Mouse (Mus musculus) left cerebral cortex, adult 6 months (tissue): ENCODE data around the gene Hist1h4c. TPM values are rescaled to one million over a fixed set of nuclear protein-coding genes. Genes with fewer than 3 reads are reported as not detected.

Source experiments
- long read RNA-seq, 2 experiments: library from polyadenylated mRNA; unstranded; transcript quantifications; one replicate each; pipeline ENCODE4 v2.0.0; 2019 to 2020
- polyA plus RNA-seq: library from polyadenylated mRNA; unstranded; fragments of <200 nt; fragmentation: Nextera tagmentation; gene quantifications from 2 replicates; pipeline ENCODE4 v1.2.3, GENCODE M21; 2021

Gene Hist1h4c
- polyA plus RNA-seq: 2.1 and 4.0 TPM in 2 replicates
- long read RNA-seq, experiment 1, partial matches to known transcripts: 0 of 4 reads
- long read RNA-seq, experiment 1, other reads (novel, unspliced or antisense): 0 of 4 reads
- long read RNA-seq, experiment 2, partial matches to known transcripts: 0 of 1 reads
- long read RNA-seq, experiment 2, other reads (novel, unspliced or antisense): 0 of 1 reads

DNA sequence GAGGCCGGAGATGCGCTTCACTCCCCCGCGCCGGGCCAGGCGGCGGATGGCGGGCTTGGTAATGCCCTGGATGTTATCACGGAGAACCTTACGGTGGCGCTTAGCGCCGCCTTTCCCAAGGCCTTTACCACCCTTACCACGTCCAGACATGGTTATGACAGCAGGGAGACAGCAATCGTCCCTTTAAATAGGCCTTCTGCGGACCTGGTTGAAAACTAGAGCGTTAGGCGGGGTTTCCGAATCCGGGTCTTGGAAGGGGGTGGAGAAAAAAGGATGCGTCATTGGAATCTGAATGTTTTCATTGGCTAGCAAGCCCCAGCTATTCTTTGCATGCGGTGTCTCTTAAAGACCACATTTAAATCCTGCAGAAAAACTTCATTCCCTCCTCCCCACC is at the start of gene Hist1h4c:
Hist1h4c (minus strand) TSS at position 155 of the 394 bp plus-strand sequence.

DNA sequence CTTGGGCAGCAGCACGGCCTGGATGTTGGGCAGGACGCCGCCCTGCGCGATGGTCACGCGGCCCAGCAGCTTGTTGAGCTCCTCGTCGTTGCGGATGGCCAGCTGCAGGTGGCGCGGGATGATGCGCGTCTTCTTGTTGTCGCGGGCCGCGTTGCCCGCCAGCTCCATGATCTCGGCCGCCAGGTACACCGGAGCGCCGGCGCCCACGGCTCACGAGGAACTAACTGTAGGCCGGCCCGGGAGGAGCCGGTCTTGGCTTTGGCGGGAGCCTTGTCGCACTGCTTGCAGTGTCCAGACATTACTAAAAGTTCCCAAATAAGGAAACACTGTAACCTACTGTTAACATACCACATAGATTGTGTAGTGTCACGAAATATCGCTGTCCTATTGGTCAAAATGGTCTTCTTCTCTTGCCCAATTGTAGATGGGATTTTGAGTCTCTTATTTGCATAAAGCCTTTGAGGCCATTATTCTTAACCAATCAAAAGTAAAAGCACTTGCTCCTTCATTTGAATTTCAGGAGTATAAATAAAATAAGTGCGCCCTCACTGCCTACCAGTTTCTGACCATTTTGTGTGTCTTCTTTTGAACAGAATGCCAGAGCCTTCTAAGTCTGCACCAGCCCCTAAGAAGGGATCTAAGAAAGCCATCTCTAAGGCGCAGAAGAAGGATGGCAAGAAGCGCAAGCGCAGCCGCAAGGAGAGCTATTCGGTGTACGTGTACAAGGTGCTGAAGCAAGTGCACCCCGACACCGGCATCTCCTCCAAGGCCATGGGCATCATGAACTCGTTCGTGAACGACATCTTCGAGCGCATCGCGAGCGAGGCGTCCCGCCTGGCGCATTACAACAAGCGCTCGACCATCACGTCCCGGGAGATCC is 48.2 kb upstream of the Hist1h4c start, which contains the start of gene Hist1h2bb:
Hist1h2bb (plus strand) TSS at position 534 of the 880 bp plus-strand sequence.

DNA sequence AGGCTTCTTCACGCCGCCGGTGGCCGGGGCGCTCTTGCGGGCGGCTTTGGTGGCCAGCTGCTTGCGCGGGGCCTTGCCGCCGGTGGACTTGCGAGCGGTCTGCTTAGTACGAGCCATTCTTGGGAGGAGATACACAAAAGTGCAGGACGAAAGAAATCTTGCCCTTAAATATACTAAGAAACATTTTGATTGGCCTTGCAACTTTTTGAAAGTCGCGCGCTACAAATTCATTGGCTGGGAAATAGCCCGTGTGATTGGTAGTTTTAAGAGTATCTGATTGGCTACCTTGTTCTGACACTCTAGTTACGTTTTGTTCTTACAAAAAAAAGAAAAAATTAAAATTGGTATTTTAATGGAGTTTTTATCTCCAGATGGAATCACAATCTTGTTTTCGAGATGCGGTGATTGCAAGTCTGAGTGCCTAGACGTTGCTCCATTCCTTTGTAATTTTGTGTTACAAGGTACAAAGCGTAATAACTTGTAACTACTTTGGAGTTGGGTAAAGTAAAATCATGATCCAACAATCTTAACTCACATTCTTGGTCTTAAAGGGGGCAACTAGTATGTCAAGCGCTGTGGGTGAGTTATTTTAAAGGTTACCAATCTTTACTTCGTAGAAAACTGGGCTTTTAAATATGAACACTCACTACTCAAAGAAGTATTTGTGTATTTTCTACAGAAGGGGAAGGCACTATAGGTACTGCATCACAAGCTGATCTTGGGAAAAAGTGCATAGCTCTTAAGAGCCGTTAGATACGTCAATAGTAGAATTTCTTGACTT is 47.3 kb upstream of the Hist1h4c start, which contains the start of gene Hist1h3c:
Hist1h3c (minus strand) TSS at position 222 of the 781 bp plus-strand sequence.

DNA sequence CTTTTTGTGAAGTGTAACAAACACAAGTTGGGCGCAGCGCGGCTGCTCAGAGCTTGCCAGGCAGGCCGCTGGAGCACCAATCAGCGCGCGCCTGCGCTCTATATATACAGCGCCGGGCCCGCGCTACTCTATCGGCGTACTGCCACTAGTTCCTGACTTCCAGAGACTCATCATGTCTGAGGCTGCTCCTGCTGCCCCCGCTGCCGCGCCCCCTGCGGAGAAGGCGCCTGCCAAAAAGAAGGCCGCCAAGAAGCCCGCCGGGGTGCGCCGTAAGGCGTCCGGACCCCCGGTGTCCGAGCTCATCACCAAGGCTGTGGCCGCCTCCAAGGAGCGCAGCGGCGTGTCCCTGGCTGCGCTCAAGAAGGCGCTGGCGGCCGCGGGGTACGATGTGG is 40.4 kb upstream of the Hist1h4c start, which contains the start of gene Hist1h1c:
Hist1h1c (plus strand) TSS at position 132 of the 392 bp plus-strand sequence.

DNA sequence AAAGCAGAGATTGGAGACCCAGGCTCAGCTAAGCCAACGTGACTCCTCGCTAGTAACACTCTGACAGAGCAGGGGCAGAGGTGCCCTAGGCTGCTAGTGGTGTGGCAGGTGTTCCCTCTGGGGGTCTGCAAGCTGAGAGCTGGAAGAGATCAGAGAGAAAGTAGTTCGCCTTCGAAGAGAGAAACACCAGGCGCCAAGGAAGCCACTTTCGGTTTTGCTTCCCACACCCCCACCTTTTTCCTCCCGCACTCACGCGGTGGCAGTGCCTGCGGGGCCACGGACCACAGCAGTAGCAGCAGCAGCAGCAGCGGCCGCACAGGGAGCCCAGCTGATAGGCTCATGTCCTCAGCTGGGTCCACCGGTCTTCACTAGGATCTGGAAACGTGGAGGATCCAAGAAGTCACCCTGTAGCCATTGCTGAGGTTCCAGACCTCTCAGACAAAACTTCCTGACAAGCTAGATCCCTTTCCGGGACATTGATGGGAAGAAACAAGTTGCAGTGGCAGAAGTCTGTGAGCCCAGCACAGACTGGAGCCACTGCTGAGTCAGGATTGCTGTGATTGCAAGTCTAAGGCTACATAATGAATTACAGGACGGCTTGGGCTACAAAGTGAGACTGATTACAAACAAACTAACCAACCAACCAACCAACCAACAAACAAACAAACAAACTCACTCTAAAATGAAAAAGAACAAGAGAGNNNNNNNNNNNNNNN is 12.3 kb upstream of the Hist1h4c start, which contains the start of gene Hfe:
Hfe (minus strand) TSS at position 481 of the 716 bp plus-strand sequence.

DNA sequence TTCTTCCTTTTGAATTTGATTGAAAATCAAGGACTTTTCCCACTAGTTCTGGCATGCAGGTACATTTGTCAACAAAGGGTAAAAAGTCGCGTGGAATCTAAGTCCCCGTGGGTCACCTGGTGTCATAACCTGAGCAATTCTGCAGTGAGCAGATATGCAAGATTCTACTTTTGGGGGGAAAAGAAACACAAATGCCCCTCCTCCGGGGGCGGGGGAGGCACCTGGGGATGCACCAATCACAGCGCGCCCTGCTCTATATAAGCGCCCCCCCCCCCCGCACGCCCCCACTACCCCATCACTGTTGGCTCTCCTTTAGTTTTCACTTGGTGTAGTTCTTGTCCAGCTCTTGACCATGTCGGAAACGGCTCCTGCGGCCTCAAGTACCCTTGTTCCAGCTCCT is 2.7 kb downstream of the Hist1h4c start, which contains the start of gene Hist1h1t:
Hist1h1t (plus strand) TSS at position 301 of the 400 bp plus-strand sequence.

DNA sequence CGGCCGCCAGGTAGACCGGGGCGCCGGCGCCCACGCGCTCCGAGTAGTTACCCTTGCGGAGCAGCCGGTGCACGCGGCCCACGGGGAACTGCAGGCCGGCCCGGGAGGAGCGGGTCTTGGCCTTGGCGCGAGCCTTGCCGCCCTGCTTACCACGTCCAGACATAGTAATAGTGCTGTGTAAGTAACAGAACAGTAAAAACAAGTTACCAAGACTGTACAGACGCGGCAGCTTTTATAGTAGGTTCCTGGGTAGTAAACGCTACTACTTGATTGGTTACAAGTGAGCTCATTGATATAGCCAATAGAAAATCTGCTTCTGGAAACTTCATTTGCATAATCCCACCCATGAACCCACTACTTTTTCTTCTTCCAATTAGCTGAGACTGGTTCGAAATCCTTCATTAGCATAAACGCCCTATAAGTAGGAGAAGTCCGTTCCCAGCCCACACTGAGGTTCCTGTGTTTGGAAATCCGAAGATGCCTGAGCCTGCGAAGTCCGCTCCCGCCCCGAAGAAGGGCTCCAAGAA is 14.4 kb downstream of the Hist1h4c start, which contains the start of the genes Hist1h2ac and Hist1h2bc:
Hist1h2ac (minus strand) TSS at position 194 of the 527 bp plus-strand sequence.
Hist1h2bc (plus strand) TSS at position 445 of the 527 bp plus-strand sequence.

Other genes starting within 250 kb of the Hist1h4c start
- gene Btn1a1, start 232.6 kb downstream of the Hist1h4c start, polyA plus RNA-seq: 0.03 TPM in 1 of 2 replicates, not detected in the other
- 0.49 and 0.70 TPM in 2 replicates for gene Btn2a2, start 209.6 kb downstream of the Hist1h4c start, polyA plus RNA-seq
- gene Hist1h4h, start 167.4 kb downstream of the Hist1h4c start, polyA plus RNA-seq: 37.4 and 58.8 TPM in 2 replicates
- gene Hist1h2af, start 164.5 kb downstream of the Hist1h4c start, polyA plus RNA-seq: 0.54 TPM in 1 of 2 replicates, not detected in the other
- not detected in 2 replicates for gene Hist1h3g, start 163.0 kb downstream of the Hist1h4c start, polyA plus RNA-seq
- 0.20 and 0.25 TPM in 2 replicates for gene Hist1h2bh, start 155.1 kb downstream of the Hist1h4c start, polyA plus RNA-seq
- 0.13 and 0.29 TPM in 2 replicates for gene Hist1h3f, start 154.4 kb downstream of the Hist1h4c start, polyA plus RNA-seq
- not detected in 2 replicates for gene Hist1h4f, start 146.8 kb downstream of the Hist1h4c start, polyA plus RNA-seq
- gene Hist1h1d, start 145.2 kb downstream of the Hist1h4c start, polyA plus RNA-seq: 0.02 and 0.05 TPM in 2 replicates
- gene Hist1h3e, start 136.1 kb downstream of the Hist1h4c start, polyA plus RNA-seq: 0.88 and 1.3 TPM in 2 replicates
- gene Hist1h2ae, start 127.2 kb downstream of the Hist1h4c start, polyA plus RNA-seq: 4.0 and 7.7 TPM in 2 replicates
- 1.3 and 2.6 TPM in 2 replicates for gene Hist1h2bg, start 127.1 kb downstream of the Hist1h4c start, polyA plus RNA-seq
- 0.73 TPM in 1 of 2 replicates, not detected in the other for gene Hist1h2bf, start 124.3 kb downstream of the Hist1h4c start, polyA plus RNA-seq
- gene Hist1h2ad, start 124.1 kb downstream of the Hist1h4c start, polyA plus RNA-seq: 0.59 TPM in 1 of 2 replicates, not detected in the other
- 0.18 and 0.33 TPM in 2 replicates for gene Hist1h3d, start 122.7 kb downstream of the Hist1h4c start, polyA plus RNA-seq
- gene Hist1h4d, start 116.9 kb downstream of the Hist1h4c start, polyA plus RNA-seq: 6.4 and 8.7 TPM in 2 replicates
- gene Hist1h2be, start 77.3 kb downstream of the Hist1h4c start, polyA plus RNA-seq: 3.2 TPM in 2 replicates
- 7.8 and 10.6 TPM in 2 replicates for gene Hist1h1e, start 75.9 kb downstream of the Hist1h4c start, polyA plus RNA-seq
- gene Hist1h2ac, start 14.5 kb downstream of the Hist1h4c start, polyA plus RNA-seq: 0.88 and 1.6 TPM in 2 replicates
- 101 and 115 TPM in 2 replicates for gene Hist1h2bc, start 14.3 kb downstream of the Hist1h4c start, polyA plus RNA-seq
- gene Hist1h1t, start 2.6 kb downstream of the Hist1h4c start, polyA plus RNA-seq: not detected in 2 replicates
- gene Hfe, start 12.4 kb upstream of the Hist1h4c start, polyA plus RNA-seq: 3.9 and 4.3 TPM in 2 replicates
- 7.4 and 7.6 TPM in 2 replicates for gene Hist1h1c, start 40.4 kb upstream of the Hist1h4c start, polyA plus RNA-seq
- gene Hist1h3c, start 47.1 kb upstream of the Hist1h4c start, polyA plus RNA-seq: 0.53 TPM in 1 of 2 replicates, not detected in the other
- 0.45 TPM in 1 of 2 replicates, not detected in the other for gene Hist1h2bb, start 48.3 kb upstream of the Hist1h4c start, polyA plus RNA-seq
- gene Hist1h2ab, start 52.7 kb upstream of the Hist1h4c start, polyA plus RNA-seq: 2.6 and 2.8 TPM in 2 replicates
- gene Hist1h3b, start 53.8 kb upstream of the Hist1h4c start, polyA plus RNA-seq: 0.40 TPM in 1 of 2 replicates, not detected in the other
- gene Hist1h4b, start 58.6 kb upstream of the Hist1h4c start, polyA plus RNA-seq: not detected in 2 replicates
- gene Hist1h4a, start 62.8 kb upstream of the Hist1h4c start, polyA plus RNA-seq: 0.47 TPM in 1 of 2 replicates, not detected in the other
- not detected in 2 replicates for gene Hist1h3a, start 63.9 kb upstream of the Hist1h4c start, polyA plus RNA-seq
- not detected in 2 replicates for gene Hist1h1a, start 65.2 kb upstream of the Hist1h4c start, polyA plus RNA-seq
- gene Trim38, start 71.5 kb upstream of the Hist1h4c start, polyA plus RNA-seq: not detected in 2 replicates
- not detected in 2 replicates for gene Slc17a2, start 108.5 kb upstream of the Hist1h4c start, polyA plus RNA-seq
- gene Slc17a3, start 141.0 kb upstream of the Hist1h4c start, polyA plus RNA-seq: not detected in 2 replicates
- gene Slc17a1, start 169.3 kb upstream of the Hist1h4c start, polyA plus RNA-seq: not detected in 2 replicates
- not detected in 2 replicates for gene Slc17a4, start 216.6 kb upstream of the Hist1h4c start, polyA plus RNA-seq
- not detected in 2 replicates for gene Hist1h2ba, start 235.7 kb upstream of the Hist1h4c start, polyA plus RNA-seq
- gene Hist1h2aa, start 236.0 kb upstream of the Hist1h4c start, polyA plus RNA-seq: not detected in 2 replicates